Mouse (Mus musculus): Measurements from ENCODE around the gene Kirrel. TPM values are rescaled to one million over a fixed set of nuclear protein-coding genes. Genes with fewer than 3 reads are reported as not detected.

Gene Kirrel
- polyA plus RNA-seq, 1 experiment from 2014 or later, result 11.1 TPM

DNA sequence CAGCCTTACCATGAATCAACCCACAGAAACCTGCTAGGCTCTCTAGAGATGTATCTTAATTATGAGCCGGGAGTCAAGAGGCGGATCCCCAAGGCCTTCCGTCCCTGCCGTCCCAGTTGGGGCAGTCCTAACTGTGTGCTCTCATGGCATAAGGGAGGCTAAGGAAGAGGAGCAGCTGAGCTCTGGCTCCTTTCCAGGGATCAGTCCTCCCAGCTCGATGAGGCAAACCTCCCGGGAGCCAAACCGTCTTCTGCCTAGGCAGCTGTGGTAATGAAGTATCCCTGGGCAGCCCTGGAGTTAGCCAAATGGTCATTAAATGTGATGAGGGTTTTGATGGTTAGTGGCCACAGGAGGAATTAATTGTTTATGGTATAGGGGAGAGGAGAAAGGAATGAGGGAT, 87.4 kb downstream of the Kirrel start:
- Histone ChIP-seq H3K27me3 (ENCODE audit: control insufficient read depth, insufficient read depth, low read length) (no peaks in the 10 kb centered on the region), H3K4me1 (ENCODE audit: control insufficient read depth, insufficient read depth, low read length) (no peaks in the 10 kb centered on the region; the same call in 1 of the 2 replicates), H3K4me2 (replicated peaks; ENCODE audit: low read depth, low read length) (no peak overlapping the region), H3K9me3 (ENCODE audit: control insufficient read depth, low read length) (no peaks in the 10 kb centered on the region), H3K9ac (ENCODE audit: low read depth, low read length) (no peak overlapping the region), H3K4me3 (ENCODE audit: low read length) (no peak overlapping the region), H3K27ac (ENCODE audit: low read depth, low read length) (no peak overlapping the region), H3K36me3 (ENCODE audit: control insufficient read depth, insufficient read depth, low read length) (peaks cover 55% of the 10 kb centered on the region)
- 55% methylated on average over 7 of the region's 7 CpGs for WGBS
- no peak for ATAC-seq (ENCODE audit: low FRiP score, low TSS enrichment)

DNA sequence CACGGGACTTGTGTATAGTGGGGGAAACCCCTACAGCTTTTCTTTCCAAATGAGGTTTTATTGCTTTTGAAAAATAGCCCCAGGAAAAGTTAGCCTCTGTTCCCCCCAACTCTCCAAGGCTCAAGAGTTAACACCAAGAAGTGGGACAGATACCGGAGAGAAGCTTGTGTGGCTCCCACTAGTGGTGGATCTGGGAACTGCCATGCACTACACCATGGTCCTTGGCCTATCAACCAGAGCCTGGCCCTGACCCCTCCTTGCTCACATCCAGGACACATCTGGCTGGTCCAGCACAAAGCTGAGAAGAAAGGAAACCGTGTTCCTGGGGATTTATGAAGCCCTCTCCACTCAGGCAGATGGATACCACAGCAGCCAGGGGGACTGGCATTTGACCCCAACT, 92.3 kb downstream of the Kirrel start:
- H3K9me3 ChIP-seq (ENCODE audit: control insufficient read depth, low read length), result no peaks in the 10 kb centered on the region
- no peak overlapping the region for H3K4me3 ChIP-seq (ENCODE audit: low read length)
- H3K9ac ChIP-seq (ENCODE audit: low read depth, low read length), result no peak overlapping the region
- no peak overlapping the region for H3K4me2 ChIP-seq (replicated peaks; ENCODE audit: low read depth, low read length)
- H3K27ac ChIP-seq (ENCODE audit: low read depth, low read length), result no peak overlapping the region
- H3K36me3 ChIP-seq (ENCODE audit: control insufficient read depth, insufficient read depth, low read length), result peaks cover 69% of the 10 kb centered on the region
- H3K4me1 ChIP-seq (ENCODE audit: control insufficient read depth, insufficient read depth, low read length), result no peaks in the 10 kb centered on the region
- no peak for ATAC-seq (ENCODE audit: low FRiP score, low TSS enrichment)
- no peaks in the 10 kb centered on the region for H3K27me3 ChIP-seq (ENCODE audit: control insufficient read depth, insufficient read depth, low read length)
- WGBS, result 74% methylated on average over 3 of the region's 3 CpGs

DNA sequence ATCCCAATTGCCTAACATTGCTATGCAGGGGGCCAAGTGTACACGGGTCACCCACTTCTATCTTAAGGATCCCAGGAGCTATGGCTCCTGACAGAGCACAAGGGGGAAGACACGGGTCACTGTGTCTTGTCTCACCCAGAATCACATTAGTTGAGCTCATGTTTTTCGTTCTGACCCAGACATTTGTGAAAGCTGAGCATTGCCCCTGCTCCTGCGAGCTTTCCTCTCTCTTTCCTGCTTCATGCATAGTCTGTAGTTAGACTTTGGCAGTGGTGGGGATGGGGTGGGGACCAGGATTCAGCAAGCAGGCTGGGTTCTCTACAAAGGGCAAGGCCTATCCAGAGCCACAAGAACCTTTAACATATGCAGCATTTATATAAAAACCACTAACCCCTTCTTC, 94.8 kb downstream of the Kirrel start:
- Histone ChIP-seq H3K4me3 (ENCODE audit: low read length) (no peak overlapping the region), H3K9ac (ENCODE audit: low read depth, low read length) (no peak overlapping the region), H3K4me1 (ENCODE audit: control insufficient read depth, insufficient read depth, low read length) (no peaks in the 10 kb centered on the region), H3K27me3 (ENCODE audit: control insufficient read depth, insufficient read depth, low read length) (no peaks in the 10 kb centered on the region), H3K27ac (ENCODE audit: low read depth, low read length) (no peak overlapping the region), H3K36me3 (ENCODE audit: control insufficient read depth, insufficient read depth, low read length) (peaks cover 44% of the 10 kb centered on the region), H3K4me2 (replicated peaks; ENCODE audit: low read depth, low read length) (no peak overlapping the region), H3K9me3 (ENCODE audit: control insufficient read depth, low read length) (no peaks in the 10 kb centered on the region)
- WGBS, result 87% methylated on average over 4 of the region's 4 CpGs
- ATAC-seq (ENCODE audit: low FRiP score, low TSS enrichment), result no peak

DNA sequence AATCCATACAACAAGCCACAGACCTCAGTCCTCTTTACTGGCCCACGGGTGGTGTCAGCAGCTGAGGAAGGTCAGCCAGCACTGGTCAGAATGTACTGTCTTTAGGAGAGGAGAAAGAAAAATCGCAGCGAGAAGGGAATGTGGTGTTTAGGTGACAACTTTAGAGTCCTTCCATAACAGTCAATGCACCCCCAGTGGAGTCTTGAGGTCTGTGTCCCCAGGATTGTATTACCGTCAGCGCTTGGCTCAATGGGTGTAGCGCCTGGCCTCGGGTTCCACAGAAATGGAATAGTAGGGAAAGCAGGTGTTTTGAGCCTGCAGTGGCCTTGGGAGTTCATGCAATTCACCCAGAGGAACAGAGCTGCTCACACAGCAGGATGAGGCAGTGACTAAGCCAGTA, 95.2 kb downstream of the Kirrel start:
- Histone ChIP-seq H3K9ac (ENCODE audit: low read depth, low read length) (no peak overlapping the region), H3K4me1 (ENCODE audit: control insufficient read depth, insufficient read depth, low read length) (no peaks in the 10 kb centered on the region), H3K27ac (ENCODE audit: low read depth, low read length) (no peak overlapping the region), H3K4me2 (replicated peaks; ENCODE audit: low read depth, low read length) (no peak overlapping the region), H3K27me3 (ENCODE audit: control insufficient read depth, insufficient read depth, low read length) (no peaks in the 10 kb centered on the region), H3K36me3 (ENCODE audit: control insufficient read depth, insufficient read depth, low read length) (peaks cover 39% of the 10 kb centered on the region), H3K4me3 (ENCODE audit: low read length) (no peak overlapping the region), H3K9me3 (ENCODE audit: control insufficient read depth, low read length) (no peaks in the 10 kb centered on the region)
- ATAC-seq (ENCODE audit: low FRiP score, low TSS enrichment), result no peak
- 89% methylated on average over 7 of the region's 7 CpGs for WGBS

DNA sequence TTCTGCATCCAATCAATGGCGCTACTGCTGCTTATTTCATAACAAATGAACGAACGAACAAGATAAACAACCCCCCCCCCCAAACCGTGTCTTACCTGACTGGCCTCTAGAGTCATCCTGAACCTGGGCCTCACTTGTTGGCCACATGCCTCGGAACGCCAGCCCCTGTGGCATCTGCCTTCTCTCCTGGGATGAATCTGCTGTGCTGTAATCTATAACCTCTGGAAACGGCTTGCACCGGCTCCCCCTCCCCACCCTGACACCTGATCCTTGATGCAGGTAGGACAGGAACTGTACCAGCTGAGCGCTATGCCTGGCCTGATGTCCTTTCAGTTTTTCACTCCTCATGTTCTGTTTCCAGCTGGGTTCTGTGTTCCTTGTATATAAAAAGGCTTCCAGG, 96.9 kb downstream of the Kirrel start:
- H3K9ac ChIP-seq (ENCODE audit: low read depth, low read length), result no peak overlapping the region
- H3K9me3 ChIP-seq (ENCODE audit: control insufficient read depth, low read length), result no peaks in the 10 kb centered on the region
- H3K4me2 ChIP-seq (replicated peaks; ENCODE audit: low read depth, low read length), result no peak overlapping the region
- no peak overlapping the region for H3K4me3 ChIP-seq (ENCODE audit: low read length)
- 63% methylated on average over 9 of the region's 9 CpGs for WGBS
- H3K36me3 ChIP-seq (ENCODE audit: control insufficient read depth, insufficient read depth, low read length), result peaks cover 23% of the 10 kb centered on the region
- no peaks in the 10 kb centered on the region for H3K4me1 ChIP-seq (ENCODE audit: control insufficient read depth, insufficient read depth, low read length)
- no peaks in the 10 kb centered on the region for H3K27me3 ChIP-seq (ENCODE audit: control insufficient read depth, insufficient read depth, low read length)
- no peak overlapping the region for H3K27ac ChIP-seq (ENCODE audit: low read depth, low read length)
- ATAC-seq (ENCODE audit: low FRiP score, low TSS enrichment), result no peak

DNA sequence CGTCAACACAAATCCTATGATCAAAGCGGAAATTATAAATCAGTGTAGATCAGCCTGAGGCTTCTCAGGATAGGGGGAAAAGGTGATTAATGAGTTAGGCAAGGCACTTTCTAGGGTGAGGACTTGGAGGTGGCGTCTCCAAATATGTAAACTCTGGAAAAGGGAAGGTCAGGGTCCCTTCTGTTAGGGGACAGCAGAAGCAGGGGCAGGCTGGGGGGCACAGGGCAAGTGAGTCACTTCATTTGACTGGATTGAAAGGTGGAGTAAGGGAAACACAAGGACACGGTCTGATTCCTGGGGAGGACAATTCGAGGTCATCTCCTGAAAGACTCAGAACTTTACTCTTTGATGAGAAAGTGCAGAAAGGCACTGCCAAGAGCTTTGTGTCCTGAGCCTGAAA, 97.6 kb downstream of the Kirrel start:
- no peaks in the 10 kb centered on the region for H3K27me3 ChIP-seq (ENCODE audit: control insufficient read depth, insufficient read depth, low read length)
- H3K4me2 ChIP-seq (replicated peaks; ENCODE audit: low read depth, low read length), result no peak overlapping the region
- peaks cover 15% of the 10 kb centered on the region for H3K36me3 ChIP-seq (ENCODE audit: control insufficient read depth, insufficient read depth, low read length)
- H3K9ac ChIP-seq (ENCODE audit: low read depth, low read length), result no peak overlapping the region
- H3K4me1 ChIP-seq (ENCODE audit: control insufficient read depth, insufficient read depth, low read length), result no peaks in the 10 kb centered on the region
- no peak for ATAC-seq (ENCODE audit: low FRiP score, low TSS enrichment)
- no peaks in the 10 kb centered on the region for H3K9me3 ChIP-seq (ENCODE audit: control insufficient read depth, low read length)
- no peak overlapping the region for H3K27ac ChIP-seq (ENCODE audit: low read depth, low read length)
- no peak overlapping the region for H3K4me3 ChIP-seq (ENCODE audit: low read length)
- WGBS, result 78% methylated on average over 5 of the region's 5 CpGs

DNA sequence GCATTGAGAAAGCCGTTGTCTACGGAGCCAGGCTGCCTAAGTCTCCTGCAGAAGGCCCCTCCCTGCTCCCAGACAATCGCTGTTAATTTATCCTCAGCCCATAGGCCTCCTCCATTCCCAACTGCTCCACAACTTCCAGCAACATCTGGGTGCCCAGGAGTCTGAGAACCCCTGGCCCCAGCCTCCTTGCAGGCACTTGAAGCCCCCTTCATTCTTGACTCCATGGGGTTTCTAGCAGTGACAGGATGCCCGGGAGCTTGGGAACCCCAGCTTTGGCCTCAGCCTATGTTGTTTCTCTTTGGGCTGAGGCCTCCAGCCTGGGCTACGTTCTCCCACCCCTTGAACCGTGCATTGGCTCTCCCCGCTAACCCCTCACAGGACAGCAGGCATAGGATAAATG, 98.4 kb downstream of the Kirrel start:
- no peak for ATAC-seq (ENCODE audit: low FRiP score, low TSS enrichment)
- WGBS, result 88% methylated on average over 7 of the region's 7 CpGs

DNA sequence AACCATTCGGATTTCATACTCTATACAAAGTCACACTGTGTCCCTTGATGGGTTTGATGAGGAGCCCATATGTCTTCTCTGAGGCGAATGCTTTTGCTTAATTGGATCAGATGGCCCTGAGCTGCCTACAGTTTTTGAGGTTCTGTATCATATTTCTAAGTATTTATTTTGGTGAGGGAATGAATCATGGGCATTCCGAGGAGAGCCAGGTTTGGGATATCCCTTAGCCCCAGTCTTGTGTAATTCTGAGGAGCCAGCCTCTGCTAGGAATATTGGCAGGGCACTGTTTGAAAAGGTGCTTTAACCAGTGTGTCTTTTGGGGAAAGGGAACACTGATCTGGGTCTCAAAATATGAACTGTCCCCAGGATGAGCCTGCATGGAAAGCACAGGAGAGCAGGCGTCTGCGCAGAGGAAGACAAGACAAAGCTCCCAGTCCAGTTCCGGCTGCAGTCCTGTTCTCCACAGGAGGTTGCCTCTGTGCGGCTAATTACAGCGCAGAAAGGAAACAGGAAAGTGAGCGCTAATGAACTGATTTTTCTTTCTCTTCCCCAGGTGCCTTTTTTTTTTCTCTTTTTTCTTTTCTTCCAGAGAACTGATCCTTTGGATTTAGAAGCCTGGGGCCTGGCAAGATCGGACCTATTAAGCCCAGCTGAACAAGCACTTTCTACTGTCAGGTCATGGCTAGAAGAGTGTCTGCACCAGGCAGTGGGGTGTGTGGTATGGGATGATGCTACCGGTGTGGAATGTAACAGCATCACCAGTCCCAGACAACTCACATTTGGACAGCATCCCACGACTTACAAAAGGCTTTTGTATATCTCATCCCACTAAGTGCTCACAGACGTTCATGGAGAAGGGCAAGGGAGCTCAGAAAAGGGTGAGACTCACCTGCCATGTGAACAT, 101.7 kb downstream of the Kirrel start:
- WGBS, result 61% methylated on average over 13 of the region's 13 CpGs

More for the DNA sequence above, 98.4 kb downstream of the Kirrel start:
- H3K27ac ChIP-seq (ENCODE audit: low read depth, low read length), result no peak overlapping the region
- H3K4me1 ChIP-seq (ENCODE audit: control insufficient read depth, insufficient read depth, low read length), result no peaks in the 10 kb centered on the region
- H3K9me3 ChIP-seq (ENCODE audit: control insufficient read depth, low read length), result no peaks in the 10 kb centered on the region
- no peak overlapping the region for H3K4me2 ChIP-seq (replicated peaks; ENCODE audit: low read depth, low read length)
- H3K9ac ChIP-seq (ENCODE audit: low read depth, low read length), result no peak overlapping the region
- peaks cover 9% of the 10 kb centered on the region for H3K36me3 ChIP-seq (ENCODE audit: control insufficient read depth, insufficient read depth, low read length)
- H3K4me3 ChIP-seq (ENCODE audit: low read length), result no peak overlapping the region
- no peaks in the 10 kb centered on the region for H3K27me3 ChIP-seq (ENCODE audit: control insufficient read depth, insufficient read depth, low read length)

DNA sequence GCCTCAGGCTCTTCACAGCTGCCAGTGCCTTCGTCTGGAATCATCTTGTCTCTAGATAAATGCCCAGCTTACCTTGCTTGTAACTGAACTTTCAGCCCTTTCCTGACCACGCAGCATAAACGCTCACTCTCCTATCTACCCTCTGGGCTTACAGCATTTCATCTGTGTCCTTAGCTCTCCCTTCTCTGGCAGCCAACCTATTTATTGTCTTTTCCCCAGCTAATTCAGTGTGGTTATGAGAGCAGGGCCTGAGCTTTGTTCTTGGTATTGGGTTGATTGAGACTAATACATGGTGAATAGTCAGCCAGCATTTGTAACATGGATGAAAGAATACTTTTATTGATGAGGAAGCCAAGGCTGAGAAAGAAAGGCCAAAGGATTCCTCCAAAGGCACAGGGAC, 102.4 kb downstream of the Kirrel start:
- Histone ChIP-seq H3K27me3 (ENCODE audit: control insufficient read depth, insufficient read depth, low read length) (no peaks in the 10 kb centered on the region), H3K9me3 (ENCODE audit: control insufficient read depth, low read length) (no peaks in the 10 kb centered on the region), H3K4me1 (ENCODE audit: control insufficient read depth, insufficient read depth, low read length) (no peaks in the 10 kb centered on the region), H3K36me3 (ENCODE audit: control insufficient read depth, insufficient read depth, low read length) (no peaks in the 10 kb centered on the region), H3K27ac (ENCODE audit: low read depth, low read length) (no peak overlapping the region), H3K9ac (ENCODE audit: low read depth, low read length) (no peak overlapping the region), H3K4me3 (ENCODE audit: low read length) (no peak overlapping the region), H3K4me2 (replicated peaks; ENCODE audit: low read depth, low read length) (no peak overlapping the region)
- 79% methylated on average over 3 of the region's 3 CpGs for WGBS
- no peak for ATAC-seq (ENCODE audit: low FRiP score, low TSS enrichment)

More for the DNA sequence above, 101.7 kb downstream of the Kirrel start:
- H3K27ac ChIP-seq (ENCODE audit: low read depth, low read length), result no peak overlapping the region
- no peak overlapping the region for H3K4me3 ChIP-seq (ENCODE audit: low read length)
- ATAC-seq (ENCODE audit: low FRiP score, low TSS enrichment), result no peak
- H3K4me2 ChIP-seq (replicated peaks; ENCODE audit: low read depth, low read length), result no peak overlapping the region
- H3K36me3 ChIP-seq (ENCODE audit: control insufficient read depth, insufficient read depth, low read length), result no peaks in the 10 kb centered on the region
- H3K9me3 ChIP-seq (ENCODE audit: control insufficient read depth, low read length), result no peaks in the 10 kb centered on the region
- H3K9ac ChIP-seq (ENCODE audit: low read depth, low read length), result no peak overlapping the region
- no peaks in the 10 kb centered on the region for H3K27me3 ChIP-seq (ENCODE audit: control insufficient read depth, insufficient read depth, low read length)
- H3K4me1 ChIP-seq (ENCODE audit: control insufficient read depth, insufficient read depth, low read length), result no peaks in the 10 kb centered on the region

Data from kidney, embryonic 14.5 days (tissue).